Mouse (Mus musculus): ENCODE data around the gene Gfi1. TPM values are rescaled to one million over a fixed set of nuclear protein-coding genes. Genes with fewer than 3 reads are reported as not detected.
A peak's percentile ranks its signal among the peaks of the same experiment; 100 is the strongest.

Gene Gfi1
- total RNA-seq, 1 experiment from 2014 or later: 1.9 TPM

DNA sequence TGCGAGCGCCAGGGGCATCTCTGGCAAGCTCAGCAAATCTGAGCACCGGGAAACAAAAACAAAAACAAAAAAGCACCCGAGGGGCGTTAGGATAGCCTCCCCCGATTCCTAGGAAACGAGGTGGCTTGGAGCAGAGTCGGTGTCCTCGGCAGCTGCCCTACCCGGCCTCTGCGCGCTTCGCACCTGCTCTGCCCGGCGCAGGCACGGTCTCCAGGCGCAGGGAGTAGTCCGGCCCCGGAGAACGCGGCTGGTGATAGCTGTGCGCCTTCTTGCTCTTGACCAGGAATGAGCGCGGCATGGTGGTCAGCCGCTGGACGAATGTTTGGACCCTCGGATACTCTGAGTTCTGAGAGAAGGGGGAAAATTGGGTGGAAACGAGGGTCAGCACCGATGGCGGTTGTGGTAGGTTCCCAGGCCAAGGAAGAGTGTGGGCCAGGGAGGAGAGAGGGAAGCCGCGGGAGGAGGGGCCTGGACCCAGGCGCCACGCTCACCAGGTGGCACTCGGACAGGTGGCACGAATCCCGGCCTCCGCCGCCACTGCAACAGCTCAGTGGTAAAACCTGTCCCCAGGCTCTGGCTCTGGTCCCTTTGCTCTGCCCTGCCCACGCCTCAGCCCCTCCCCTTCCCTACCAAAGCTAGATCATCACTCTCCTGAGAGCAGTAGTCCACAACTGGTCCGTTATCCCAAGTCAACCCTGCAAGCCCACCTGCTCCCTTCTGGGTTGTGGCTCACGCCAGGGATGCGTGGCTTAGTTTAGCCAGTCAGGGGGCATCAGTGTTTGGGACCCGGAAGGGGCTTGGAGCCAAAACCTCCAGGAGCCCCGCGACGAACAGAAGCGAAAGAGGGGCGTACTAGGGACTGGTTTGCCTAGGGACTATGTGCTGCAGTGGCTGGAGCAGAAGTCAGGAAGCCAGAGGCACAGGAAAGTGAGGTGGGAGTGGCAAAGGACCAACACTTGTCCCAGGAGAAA lies 2.0 kb downstream of the Gfi1 start:
- ATAC-seq (ENCODE audit: extremely low read depth, insufficient number of reproducible peaks, low FRiP score, poor library complexity, severe bottlenecking): peak; percentile 24; the same call in 1 of the 2 replicates

- ATAC-seq (ENCODE audit: extremely low read depth, insufficient number of reproducible peaks, low FRiP score, poor library complexity, severe bottlenecking): no peak
These were observed 2.9 kb downstream of the Gfi1 start for GRCm38 (mm10) chr5:107722661-107723532.

DNA sequence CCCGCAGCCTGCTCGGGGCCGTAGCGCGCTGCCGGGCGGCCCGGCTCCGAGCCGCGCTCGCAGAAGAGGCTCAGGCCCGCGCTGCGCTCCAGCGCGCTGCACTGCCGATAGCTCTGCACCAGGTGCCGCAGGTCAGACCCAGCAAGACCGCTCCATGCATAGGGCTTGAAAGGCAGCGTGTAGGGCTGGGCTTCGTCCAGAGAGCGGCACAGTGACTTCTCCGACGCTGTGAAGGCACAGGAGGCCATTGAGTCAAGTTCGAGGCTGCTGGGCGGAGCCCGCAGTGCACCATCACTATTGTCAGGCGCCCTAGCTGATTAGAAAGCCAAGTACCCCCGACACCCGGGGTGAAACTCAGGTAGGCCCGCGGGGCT lies 4.2 kb downstream of the Gfi1 start:
- ATAC-seq (ENCODE audit: extremely low read depth, insufficient number of reproducible peaks, low FRiP score, poor library complexity, severe bottlenecking): no peak

- ATAC-seq (ENCODE audit: extremely low read depth, insufficient number of reproducible peaks, low FRiP score, poor library complexity, severe bottlenecking): no peak
These were observed 4.7 kb downstream of the Gfi1 start for GRCm38 (mm10) chr5:107720991-107721637.

- ATAC-seq (ENCODE audit: extremely low read depth, insufficient number of reproducible peaks, low FRiP score, poor library complexity, severe bottlenecking): no peak
These were observed 5.3 kb downstream of the Gfi1 start for GRCm38 (mm10) chr5:107720511-107720910.

GRCm38 (mm10) chr5:107719786-107720185 lies 6.0 kb downstream of the Gfi1 start:
- no peak for ATAC-seq (ENCODE audit: extremely low read depth, insufficient number of reproducible peaks, low FRiP score, poor library complexity, severe bottlenecking)

DNA sequence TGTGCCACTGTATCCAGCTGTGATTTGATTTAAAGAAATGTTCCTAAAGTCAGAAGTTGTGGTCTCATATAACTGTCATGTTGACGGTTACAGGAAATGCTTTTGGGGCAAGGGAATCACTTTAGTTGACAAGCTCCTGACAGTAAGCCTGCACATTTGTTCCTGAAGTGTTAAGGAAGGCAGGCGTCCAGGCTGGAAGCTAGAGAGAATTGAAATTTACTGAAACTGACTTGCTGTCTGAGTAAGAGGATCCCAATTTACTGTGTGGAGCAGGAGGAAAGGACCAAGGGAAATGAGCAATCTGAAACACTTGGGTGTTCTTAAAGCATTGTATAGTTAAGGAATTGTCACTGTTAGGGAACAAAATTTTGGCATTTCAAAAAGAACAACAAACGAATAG lies 6.6 kb downstream of the Gfi1 start:
- ATAC-seq (ENCODE audit: extremely low read depth, insufficient number of reproducible peaks, low FRiP score, poor library complexity, severe bottlenecking): no peak

- peak; percentile 40 for ATAC-seq (ENCODE audit: extremely low read depth, insufficient number of reproducible peaks, low FRiP score, poor library complexity, severe bottlenecking)
These were observed 7.9 kb downstream of the Gfi1 start for GRCm38 (mm10) chr5:107717871-107718361.

DNA sequence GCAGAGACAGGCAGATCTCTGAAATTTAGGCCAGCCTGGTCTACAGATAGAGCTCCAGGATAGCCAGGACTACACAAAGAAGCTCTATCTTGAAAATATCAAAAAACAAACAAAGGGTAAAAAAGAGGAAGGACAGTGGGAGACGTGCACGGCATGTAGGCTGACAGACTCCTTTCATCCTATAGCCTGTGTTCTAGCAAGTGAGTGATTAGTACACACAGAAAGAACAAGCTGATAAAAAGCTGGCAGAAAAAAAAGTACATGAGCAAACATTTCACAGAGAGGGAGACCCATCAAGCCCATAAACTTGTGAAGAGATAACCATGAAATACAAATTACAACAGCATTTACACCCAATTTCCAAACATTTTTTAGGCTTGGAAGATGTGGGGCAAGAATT lies 14.1 kb downstream of the Gfi1 start:
- no peak for ATAC-seq (ENCODE audit: extremely low read depth, insufficient number of reproducible peaks, low FRiP score, poor library complexity, severe bottlenecking)

- ATAC-seq (ENCODE audit: extremely low read depth, insufficient number of reproducible peaks, low FRiP score, poor library complexity, severe bottlenecking): 0 out of 2 replicates have a peak, but pooled peaks have one; percentile 13
These were observed 17.6 kb downstream of the Gfi1 start for GRCm38 (mm10) chr5:107708124-107708797.

DNA sequence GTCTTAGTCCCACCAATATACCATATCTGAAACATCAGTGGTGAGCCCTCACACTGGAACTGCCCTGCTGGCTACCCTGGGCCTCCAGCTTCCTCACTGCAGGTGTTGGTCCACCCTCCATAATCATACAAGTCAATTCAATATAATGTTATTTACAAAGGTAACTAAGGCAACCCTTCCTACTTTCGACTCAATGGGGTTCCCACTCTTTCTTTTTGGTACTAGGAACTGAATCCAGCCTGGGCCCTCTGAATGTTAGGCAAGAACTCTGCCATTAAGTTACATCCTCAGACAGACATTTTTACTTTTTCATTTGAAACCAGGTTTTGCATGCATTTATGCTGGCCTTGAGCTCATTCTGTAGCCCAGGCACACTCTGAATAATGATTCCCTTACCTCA lies 19.6 kb downstream of the Gfi1 start:
- no peak for ATAC-seq (ENCODE audit: extremely low read depth, insufficient number of reproducible peaks, low FRiP score, poor library complexity, severe bottlenecking)

- ATAC-seq (ENCODE audit: extremely low read depth, insufficient number of reproducible peaks, low FRiP score, poor library complexity, severe bottlenecking): no peak
These were observed 20.1 kb downstream of the Gfi1 start for GRCm38 (mm10) chr5:107705756-107706155.

DNA sequence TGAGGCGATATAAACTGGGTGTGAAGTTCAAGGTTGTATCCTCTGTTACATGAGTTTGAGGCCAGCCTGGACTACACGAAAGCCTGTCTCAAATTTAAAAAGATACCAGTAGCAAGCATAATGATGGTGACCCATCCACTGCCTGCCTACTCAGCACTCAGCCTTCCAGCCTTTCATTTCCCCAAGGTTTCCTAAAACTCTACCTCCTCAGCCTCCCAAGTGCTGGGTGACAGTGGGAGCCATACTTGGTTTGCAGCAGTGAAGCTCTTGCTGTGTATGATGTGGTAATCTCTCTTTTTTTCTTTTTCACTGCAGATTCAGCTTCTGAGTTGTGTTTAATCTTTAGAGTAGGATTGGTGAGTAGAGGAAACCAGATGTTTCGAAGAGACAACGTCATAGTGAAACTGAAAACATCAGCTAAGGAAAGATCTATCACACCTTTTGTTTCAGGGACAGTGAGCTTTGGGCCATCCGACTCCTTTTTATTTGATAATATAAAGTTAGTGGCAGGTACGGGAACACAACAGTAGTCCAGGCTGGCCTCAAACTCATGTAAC lies 22.6 kb downstream of the Gfi1 start:
- peak; percentile 21; the same call in 1 of the 2 replicates for ATAC-seq (ENCODE audit: extremely low read depth, insufficient number of reproducible peaks, low FRiP score, poor library complexity, severe bottlenecking)

GRCm38 (mm10) chr5:107701658-107702057 lies 24.2 kb downstream of the Gfi1 start:
- ATAC-seq (ENCODE audit: extremely low read depth, insufficient number of reproducible peaks, low FRiP score, poor library complexity, severe bottlenecking): no peak

GRCm38 (mm10) chr5:107700873-107701272 lies 25.0 kb downstream of the Gfi1 start:
- ATAC-seq (ENCODE audit: extremely low read depth, insufficient number of reproducible peaks, low FRiP score, poor library complexity, severe bottlenecking): no peak

- ATAC-seq (ENCODE audit: extremely low read depth, insufficient number of reproducible peaks, low FRiP score, poor library complexity, severe bottlenecking): peak; percentile 59; the same call in 1 of the 2 replicates
These were observed 26.9 kb downstream of the Gfi1 start for GRCm38 (mm10) chr5:107698888-107699287.

DNA sequence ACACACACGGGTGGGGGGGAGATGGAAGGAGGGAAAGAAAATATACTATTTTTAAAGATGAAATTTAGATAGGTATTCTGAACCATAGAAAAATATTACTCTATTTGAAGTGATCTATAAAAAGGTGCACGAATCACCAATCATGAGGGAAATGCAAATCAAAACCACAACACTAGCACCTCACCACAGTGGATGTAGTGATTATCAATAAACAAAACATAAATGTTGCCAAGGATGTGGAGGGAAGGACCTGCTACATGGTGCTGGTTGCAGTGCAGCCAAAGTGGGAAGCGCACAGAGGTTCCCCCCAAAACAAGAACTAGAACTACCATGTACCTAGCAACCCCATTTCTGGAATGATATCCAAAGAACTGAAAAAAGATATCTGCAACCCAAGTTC lies 30.8 kb downstream of the Gfi1 start:
- no peak for ATAC-seq (ENCODE audit: extremely low read depth, insufficient number of reproducible peaks, low FRiP score, poor library complexity, severe bottlenecking)

- ATAC-seq (ENCODE audit: extremely low read depth, insufficient number of reproducible peaks, low FRiP score, poor library complexity, severe bottlenecking): no peak
These were observed 37.4 kb downstream of the Gfi1 start for GRCm38 (mm10) chr5:107688499-107688866.
